Mouse (Mus musculus) MEL (cell line): ENCODE measurements around the gene Rpl41. TPM values are rescaled to one million over a fixed set of nuclear protein-coding genes. Genes with fewer than 3 reads are reported as not detected.

Experiments used
- DNase-seq: peaks from one replicate; pipeline ENCODE4 v3.0.0; 2011; ENCODE audit warnings: low read depth, low spot score
- H3K27ac ChIP-seq: 2 replicates; pipeline ENCODE4 v1.5.1; 2012; ENCODE audit warnings: low read depth, mild to moderate bottlenecking, control low read depth, low read length, moderate library complexity; ENCODE audit not compliant: control insufficient read depth
- H3K27me3 ChIP-seq, 2 experiments: fragments of 150-350 bp in 1 of 2; sonication (generic) in 1 of 2; 2 replicates each; pipeline ENCODE4 v1.6.1; 2012; ENCODE audit warnings: low read length in 2 of 2, mild to moderate bottlenecking in 2 of 2, improper control_type of control experiment in 1 of 2, moderate library complexity in 1 of 2; ENCODE audit not compliant: insufficient read depth in 2 of 2, control insufficient read depth in 1 of 2
- H3K36me3 ChIP-seq, 2 experiments: 2 replicates each; pipeline ENCODE4 v1.6.1; 2012 to 2014; ENCODE audit warnings: low read length in 2 of 2, improper control_type of control experiment in 1 of 2, inconsistent platforms in 1 of 2, mild to moderate bottlenecking in 1 of 2; ENCODE audit not compliant: insufficient read depth in 2 of 2, control insufficient read depth in 1 of 2
- H3K4me1 ChIP-seq, 2 experiments: fragments of 150-350 bp in 1 of 2; sonication (generic) in 1 of 2; 2 replicates each; pipeline ENCODE4 v1.6.1; 2012; ENCODE audit warnings: low read length in 2 of 2, improper control_type of control experiment in 1 of 2, mild to moderate bottlenecking in 1 of 2; ENCODE audit not compliant: insufficient read depth in 2 of 2, control insufficient read depth in 1 of 2
- H3K4me3 ChIP-seq, 2 experiments: fragments of 150-350 bp in 1 of 2; sonication (generic) in 1 of 2; 2 replicates each; pipeline ENCODE4 v1.5.1; 2012; ENCODE audit warnings: low read depth in 2 of 2, low read length in 2 of 2, mild to moderate bottlenecking in 2 of 2, moderate library complexity in 2 of 2, control low read depth in 1 of 2, improper control_type of control experiment in 1 of 2; ENCODE audit not compliant: control insufficient read depth in 1 of 2, insufficient read depth in 1 of 2
- H3K79me2 ChIP-seq: 2 replicates; pipeline ENCODE4 v1.6.1; 2012; ENCODE audit warnings: mild to moderate bottlenecking, low read length, moderate library complexity; ENCODE audit not compliant: control insufficient read depth, poor library complexity, insufficient read depth
- H3K9ac ChIP-seq: 2 replicates; pipeline ENCODE4 v1.6.1; 2012; ENCODE audit warnings: low read depth, mild to moderate bottlenecking, control low read depth, low read length, moderate library complexity; ENCODE audit not compliant: control insufficient read depth, poor library complexity, severe bottlenecking
- H3K9me3 ChIP-seq: fragments of 150-350 bp; sonication (generic); replicated peaks from 2 replicates; pipeline ENCODE4 v1.6.1; 2012; ENCODE audit warnings: mild to moderate bottlenecking, low read length, improper control_type of control experiment, moderate library complexity; ENCODE audit not compliant: insufficient read depth
- BHLHE40 ChIP-seq: IDR thresholded peaks from 2 replicates; pipeline ENCODE4 v1.6.1; 2012; ENCODE audit warnings: low read depth, mild to moderate bottlenecking, inconsistent platforms, low read length, improper control_type of control experiment, borderline replicate concordance
- CHD2 ChIP-seq: IDR thresholded peaks from 2 replicates; pipeline ENCODE4 v1.6.1; 2011; ENCODE audit warnings: low read length, improper control_type of control experiment
- CTCF ChIP-seq, 3 experiments: IDR thresholded peaks in 2 of 3; conservative IDR thresholded peaks in 1 of 3; 2 replicates each; pipeline ENCODE4 v1.5.1; 2011 to 2012; ENCODE audit warnings: low read length in 3 of 3, low read depth in 2 of 3, mild to moderate bottlenecking in 2 of 3, improper control_type of control experiment in 1 of 3, inconsistent platforms in 1 of 3, mixed read lengths in 1 of 3, moderate library complexity in 1 of 3; ENCODE audit not compliant: control insufficient read depth in 1 of 3, insufficient read depth in 1 of 3, poor library complexity in 1 of 3, severe bottlenecking in 1 of 3
- ELF1 ChIP-seq: IDR thresholded peaks from 2 replicates; pipeline ENCODE4 v1.6.1; 2014; ENCODE audit warnings: low read depth, mild to moderate bottlenecking, inconsistent platforms, low read length, improper control_type of control experiment, moderate library complexity
- EP300 ChIP-seq, 2 experiments: IDR thresholded peaks; 2 replicates each; pipeline ENCODE4 v1.6.1; 2011; ENCODE audit warnings: improper control_type of control experiment in 2 of 2, low read length in 2 of 2, low read depth in 1 of 2, mild to moderate bottlenecking in 1 of 2
- ETS1 ChIP-seq: IDR thresholded peaks from 2 replicates; pipeline ENCODE4 v1.6.1; 2012; ENCODE audit warnings: low read depth, mild to moderate bottlenecking, inconsistent platforms, low read length, improper control_type of control experiment, moderate library complexity
- GATA1 ChIP-seq: IDR thresholded peaks from 2 replicates; pipeline ENCODE4 v1.6.1; 2011; ENCODE audit warnings: low read depth, low read length, improper control_type of control experiment
- HCFC1 ChIP-seq: IDR thresholded peaks from 2 replicates; pipeline ENCODE4 v1.6.1; 2012; ENCODE audit warnings: low read depth, mild to moderate bottlenecking, inconsistent platforms, low read length, improper control_type of control experiment, moderate library complexity
- KAT2A ChIP-seq: conservative IDR thresholded peaks from 2 replicates; pipeline ENCODE4 v1.6.1; 2012; ENCODE audit warnings: low read depth, low read length, improper control_type of control experiment, inconsistent platforms
- MAFK ChIP-seq: IDR thresholded peaks from 2 replicates; pipeline ENCODE4 v1.6.1; 2011; ENCODE audit warnings: low read depth, mild to moderate bottlenecking, low read length, improper control_type of control experiment, borderline replicate concordance
- MAX ChIP-seq: IDR thresholded peaks from 2 replicates; pipeline ENCODE4 v1.6.1; 2011; ENCODE audit warnings: low read length, improper control_type of control experiment
- MAZ ChIP-seq: IDR thresholded peaks from 2 replicates; pipeline ENCODE4 v1.6.1; 2012; ENCODE audit warnings: low read depth, mild to moderate bottlenecking, inconsistent platforms, low read length, improper control_type of control experiment
- MEF2A ChIP-seq: IDR thresholded peaks from 2 replicates; pipeline ENCODE4 v1.6.1; 2014; ENCODE audit warnings: low read depth, mild to moderate bottlenecking, inconsistent platforms, low read length, improper control_type of control experiment; ENCODE audit not compliant: poor library complexity, insufficient replicate concordance, severe bottlenecking; ENCODE audit errors: extremely low read depth
- MXI1 ChIP-seq: IDR thresholded peaks from 2 replicates; pipeline ENCODE4 v1.6.1; 2011; ENCODE audit warnings: mild to moderate bottlenecking, low read depth, low read length, improper control_type of control experiment
- MYC ChIP-seq: IDR thresholded peaks from 2 replicates; pipeline ENCODE4 v1.6.1; 2011; ENCODE audit warnings: low read depth, mild to moderate bottlenecking, low read length, improper control_type of control experiment, moderate library complexity
- NRF1 ChIP-seq: IDR thresholded peaks from 2 replicates; pipeline ENCODE4 v1.6.1; 2014; ENCODE audit warnings: low read depth, mild to moderate bottlenecking, inconsistent platforms, low read length, improper control_type of control experiment, moderate library complexity; ENCODE audit not compliant: poor library complexity, insufficient read depth, severe bottlenecking
- POLR2A ChIP-seq, 2 experiments: IDR thresholded peaks; 2 replicates each; pipeline ENCODE4 v1.6.1; 2011 to 2012; ENCODE audit warnings: low read length in 2 of 2, mild to moderate bottlenecking in 2 of 2, control low read depth in 1 of 2, improper control_type of control experiment in 1 of 2, low read depth in 1 of 2, moderate library complexity in 1 of 2; ENCODE audit not compliant: control insufficient read depth in 1 of 2, insufficient read depth in 1 of 2, poor library complexity in 1 of 2
- RCOR1 ChIP-seq: IDR thresholded peaks from 2 replicates; pipeline ENCODE4 v1.6.1; 2012; ENCODE audit warnings: low read depth, mild to moderate bottlenecking, inconsistent platforms, low read length, improper control_type of control experiment
- TBP ChIP-seq: IDR thresholded peaks from 2 replicates; pipeline ENCODE4 v1.8.0; 2011; ENCODE audit warnings: low read depth, low read length, improper control_type of control experiment
- TCF12 ChIP-seq: IDR thresholded peaks from 2 replicates; pipeline ENCODE4 v1.6.1; 2014; ENCODE audit warnings: low read depth, mild to moderate bottlenecking, inconsistent platforms, low read length, improper control_type of control experiment, moderate library complexity
- USF2 ChIP-seq, 2 experiments: IDR thresholded peaks; 2 replicates each; pipeline ENCODE4 v1.6.1; 2011 to 2012; ENCODE audit warnings: improper control_type of control experiment in 2 of 2, low read length in 2 of 2, borderline replicate concordance in 1 of 2, inconsistent platforms in 1 of 2, low read depth in 1 of 2, mild to moderate bottlenecking in 1 of 2; ENCODE audit not compliant: insufficient read depth in 1 of 2
- ZMIZ1 ChIP-seq: IDR thresholded peaks from 2 replicates; pipeline ENCODE4 v1.6.1; 2012; ENCODE audit warnings: low read depth, mild to moderate bottlenecking, inconsistent platforms, low read length, improper control_type of control experiment, moderate library complexity
- polyA plus RNA-seq, 2 experiments: library from polyadenylated mRNA; stranded (reverse) in 1 of 2; unstranded in 1 of 2; fragments of >175 nt in 1 of 2; fragments of >200 nt in 1 of 2; gene quantifications; 2 replicates each; pipeline versions ENCODE4 v1.2.1 to v1.2.4; 2012; ENCODE audit warnings: low replicate concordance in 2 of 2, low read depth in 1 of 2; ENCODE audit not compliant: insufficient read length in 2 of 2, insufficient read depth in 1 of 2, missing spikeins in 1 of 2
- total RNA-seq: library from RNA; depleted of rRNA; stranded (reverse); fragments of 300-350 nt; gene quantifications from 2 replicates; pipeline ENCODE4 v1.2.3, GENCODE M21; 2012

Gene Rpl41
- total and polyA plus RNA-seq, 3 experiments = 274 to 10,905 (median 6,931) TPM

DNA sequence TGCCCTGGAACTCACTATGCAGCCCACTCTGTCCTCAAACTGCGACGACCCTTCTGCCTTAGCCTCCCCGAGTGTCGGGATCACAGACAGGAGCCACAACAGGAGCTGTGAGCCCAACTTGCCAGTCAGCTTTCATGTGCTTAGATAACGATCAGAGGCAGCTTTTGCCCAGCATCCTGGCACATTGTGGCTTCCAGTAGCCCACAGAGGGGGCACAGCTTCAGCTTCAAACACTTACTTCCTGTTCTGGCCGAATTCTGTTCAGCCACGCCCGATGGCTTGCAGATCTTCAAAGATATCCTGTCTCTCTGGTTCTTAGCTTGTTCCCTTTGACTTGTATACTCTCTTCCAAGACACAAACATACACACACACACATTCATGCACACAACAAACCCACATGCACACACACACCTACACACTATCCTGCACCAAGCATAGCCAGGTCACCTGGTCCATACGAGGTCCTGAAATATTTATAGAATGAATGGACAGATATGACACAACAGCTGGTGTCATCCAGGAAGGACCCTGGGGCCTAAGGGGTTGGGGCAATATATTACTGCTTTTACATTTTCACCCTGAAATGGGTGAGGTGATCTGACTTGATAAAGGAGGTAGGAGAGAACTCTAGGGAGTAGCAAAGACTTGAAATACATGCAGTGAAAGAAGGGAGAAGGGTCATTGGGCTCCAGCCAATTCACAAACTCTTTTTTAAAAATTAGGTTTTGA lies 44.3 kb downstream of the Rpl41 start:
- Histone ChIP-seq H3K4me1 (peaks cover 11 to 21% of the 10 kb centered on the region in 2 experiments), H3K4me3 (peak overlapping the region; percentile 7 to 14), H3K36me3 (peaks cover 0 to 20% of the 10 kb centered on the region in 2 experiments; a peak in 2 of 4 replicates), H3K27ac (peak overlapping the region; percentile 78), H3K27me3 (no peaks in the 10 kb centered on the region), H3K79me2 (no peaks in the 10 kb centered on the region), H3K9ac (peak overlapping the region; percentile 48), H3K9me3 (no peaks in the 10 kb centered on the region)
- TF ChIP-seq USF2 (IDR thresholded peaks at IDR 0.05; ENCODE audit: borderline replicate concordance in 1 of 2, insufficient read depth in 1 of 2, low read depth in 1 of 2, low read length in 2 of 2) (no peak), HCFC1 (0 out of 2 replicates have a peak, but pooled peaks have one; percentile 26), BHLHE40 (peak; percentile 32; the same call in 1 of the 2 replicates), RCOR1 (peak; percentile 67), CTCF (IDR thresholded peaks at IDR 0.05 in 2 of 3, conservative IDR thresholded peaks at IDR 0.05 in 1 of 3; ENCODE audit: control insufficient read depth in 1 of 3, insufficient read depth in 1 of 3, low read depth in 2 of 3, low read length in 3 of 3, poor library complexity in 1 of 3, severe bottlenecking in 1 of 3) (no peak), MAZ (0 out of 2 replicates have a peak, but pooled peaks have one; percentile 45), MYC (peak; percentile 58; the same call in 1 of the 2 replicates), POLR2A (IDR thresholded peaks at IDR 0.05; ENCODE audit: control insufficient read depth in 1 of 2, insufficient read depth in 1 of 2, low read depth in 1 of 2, low read length in 2 of 2, poor library complexity in 1 of 2) (peak in 1 of 2 experiments; percentile 60; a peak in 2 of 4 replicates), MAX (peak; percentile 80), ELF1 (peak; percentile 78), TBP (0 out of 2 replicates have a peak, but pooled peaks have one; percentile 38), EP300 (IDR thresholded peaks at IDR 0.05; ENCODE audit: low read depth in 1 of 2, low read length in 2 of 2) (peak; percentile 64 to 77), MXI1 (peak; percentile 42; the same call in 1 of the 2 replicates), MAFK (no peak), ETS1 (peak; percentile 71), GATA1 (peak; percentile 83), MEF2A (no peak)
- DNase-seq = peak; percentile 85

DNA sequence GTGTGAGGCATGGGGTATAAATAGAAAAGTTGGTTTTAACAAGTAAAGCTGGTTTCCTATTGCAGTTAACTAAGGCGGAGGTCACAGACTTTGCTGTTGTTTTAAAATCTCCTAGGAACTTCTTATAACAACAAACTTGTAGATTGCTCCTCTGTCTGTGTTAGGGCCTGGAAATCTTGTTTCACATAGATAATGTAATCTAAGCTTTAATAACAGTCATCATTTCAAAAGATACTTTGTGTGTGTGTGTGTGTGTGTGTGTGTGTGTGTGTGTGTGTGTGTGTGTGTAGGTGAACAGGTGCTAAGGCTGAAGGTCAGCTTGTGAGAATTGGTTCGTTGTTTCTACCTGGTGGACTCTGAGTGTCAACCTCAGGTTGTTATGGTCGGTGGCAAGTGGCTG lies 45.1 kb downstream of the Rpl41 start:
- H3K79me2 ChIP-seq = no peaks in the 10 kb centered on the region; the same call in 1 of the 2 replicates
- TF ChIP-seq NRF1 (no peak), ZMIZ1 (no peak), EP300 (IDR thresholded peaks at IDR 0.05; ENCODE audit: low read depth in 1 of 2, low read length in 2 of 2) (peak in 1 of 2 experiments; percentile 69; a peak in 2 of 4 replicates), ETS1 (peak; percentile 38; the same call in 1 of the 2 replicates), USF2 (IDR thresholded peaks at IDR 0.05; ENCODE audit: borderline replicate concordance in 1 of 2, insufficient read depth in 1 of 2, low read depth in 1 of 2, low read length in 2 of 2) (no peak), MAZ (no peak), GATA1 (no peak), TCF12 (peak; percentile 60; the same call in 1 of the 2 replicates), KAT2A (no peak), CHD2 (no peak), RCOR1 (peak; percentile 46; the same call in 1 of the 2 replicates)
- peaks cover 11 to 21% of the 10 kb centered on the region in 2 experiments for H3K4me1 ChIP-seq
- H3K36me3 ChIP-seq = peaks cover 0 to 20% of the 10 kb centered on the region in 2 experiments; a peak in 2 of 4 replicates
- DNase-seq = peak; percentile 40
- peak overlapping the region; percentile 42 for H3K9ac ChIP-seq
- no peaks in the 10 kb centered on the region for H3K9me3 ChIP-seq
- peak overlapping the region; percentile 78 for H3K27ac ChIP-seq
- peak overlapping the region in 1 of 2 experiments; percentile 7; a peak in 1 of 4 replicates for H3K4me3 ChIP-seq
- H3K27me3 ChIP-seq = no peaks in the 10 kb centered on the region
